Mouse (Mus musculus) testis, adult 2 months (tissue): Measurements from ENCODE around the gene Trpv4. TPM values are rescaled to one million over a fixed set of nuclear protein-coding genes. Genes with fewer than 3 reads are reported as not detected.

Experiments used
- H3K27ac ChIP-seq: fragments of 200-500 bp; 2 replicates; pipeline ENCODE4 v1.5.1; 2012; ENCODE audit warnings: low read depth, low read length; ENCODE audit not compliant: control insufficient read depth, insufficient read depth
- H3K27me3 ChIP-seq: fragments of 200-500 bp; 2 replicates; pipeline ENCODE4 v1.6.1; 2012; ENCODE audit warnings: mild to moderate bottlenecking, low read length, moderate library complexity; ENCODE audit not compliant: control insufficient read depth, insufficient read depth
- H3K36me3 ChIP-seq: fragments of 200-500 bp; 2 replicates; pipeline ENCODE4 v1.6.1; 2012; ENCODE audit warnings: mild to moderate bottlenecking, low read length; ENCODE audit not compliant: control insufficient read depth, insufficient read depth
- H3K4me1 ChIP-seq: fragments of 200-500 bp; 2 replicates; pipeline ENCODE4 v1.6.1; 2012; ENCODE audit warnings: low read length; ENCODE audit not compliant: control insufficient read depth, insufficient read depth
- H3K4me3 ChIP-seq: fragments of 200-500 bp; 2 replicates; pipeline ENCODE4 v1.5.1; 2012; ENCODE audit warnings: low read depth, mild to moderate bottlenecking, low read length, moderate library complexity, mixed read lengths; ENCODE audit not compliant: control insufficient read depth
- CTCF ChIP-seq: fragments of 200-500 bp; IDR thresholded peaks from 2 replicates; pipeline ENCODE4 v1.5.1; 2012; ENCODE audit warnings: low read depth, mild to moderate bottlenecking, inconsistent platforms, low read length, moderate library complexity; ENCODE audit not compliant: control insufficient read depth, insufficient read depth, insufficient replicate concordance
- POLR2A ChIP-seq: fragments of 200-500 bp; IDR thresholded peaks from 2 replicates; pipeline ENCODE4 v1.6.1; 2012; ENCODE audit warnings: low read depth, mild to moderate bottlenecking, inconsistent platforms, low read length, moderate library complexity; ENCODE audit not compliant: control insufficient read depth
- polyA plus RNA-seq: library from polyadenylated mRNA; depleted of rRNA; stranded (reverse); fragments of >200 nt; gene quantifications from 2 replicates; pipeline ENCODE4 v1.2.3, GENCODE M21; 2012

Trpv4 gene
- polyA plus RNA-seq, 1 experiment = 0.93 TPM

- Histone ChIP-seq H3K4me3 (no peak overlapping the region), H3K36me3 (no peaks in the 10 kb centered on the region), H3K27ac (no peak overlapping the region), H3K27me3 (no peaks in the 10 kb centered on the region), H3K4me1 (peaks cover 7% of the 10 kb centered on the region)
- no peak for TF ChIP-seq CTCF
- no peak for TF ChIP-seq POLR2A
These were observed 37.6 kb upstream of the Trpv4 start for GRCm38 (mm10) chr5:114695775-114696174.

DNA sequence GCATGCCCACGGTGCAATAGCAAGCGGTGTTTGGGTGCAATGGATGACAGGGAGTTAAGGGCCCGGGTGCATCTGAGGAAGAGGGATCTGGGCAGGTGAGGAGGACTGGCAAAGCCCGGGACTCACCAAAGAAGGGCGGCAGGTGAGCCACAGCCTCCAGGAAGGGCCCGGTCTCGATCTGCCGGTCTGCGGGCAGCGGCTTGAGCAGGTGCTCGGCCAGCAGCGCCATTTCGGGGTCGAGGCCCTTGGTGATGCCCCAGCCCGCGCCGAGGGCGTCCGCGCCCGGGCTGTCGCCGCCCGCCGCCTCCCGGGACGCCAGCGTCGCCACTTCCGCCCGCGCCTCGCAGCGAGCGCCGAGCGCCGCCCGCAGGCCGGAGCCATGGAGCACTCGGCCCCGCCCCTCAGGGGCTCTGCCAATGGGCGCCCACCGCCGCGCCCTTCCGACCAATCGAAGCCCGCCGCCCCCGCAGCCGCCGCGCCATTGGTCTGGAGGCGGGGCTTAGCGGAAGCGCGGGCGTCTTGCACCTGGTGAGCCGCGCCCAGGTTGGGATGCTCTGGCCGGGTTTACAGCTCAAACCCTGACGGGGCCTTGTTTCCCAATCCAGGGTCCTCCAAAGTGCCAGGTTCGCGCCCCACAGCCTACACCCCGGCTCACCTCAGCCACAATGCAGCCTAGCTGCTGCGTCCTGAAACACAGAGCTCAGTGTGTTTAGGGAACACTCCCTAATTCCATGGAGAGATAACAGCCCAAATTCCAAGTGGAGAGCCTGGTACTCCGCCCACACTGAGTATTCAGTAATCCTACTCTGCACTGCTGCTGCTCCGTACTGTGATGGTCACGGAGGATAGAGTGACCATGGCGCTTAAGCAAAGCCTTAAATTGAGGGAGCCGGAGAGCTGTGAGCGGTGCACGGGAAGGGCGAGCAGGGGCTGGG, 32.7 kb upstream of the Trpv4 start, which contains the start of gene Gltp:
Gene Gltp, minus strand, starts transcription at position 352 of the 935 bp plus-strand sequence.
- Histone ChIP-seq H3K36me3 (no peaks in the 10 kb centered on the region), H3K27me3 (no peaks in the 10 kb centered on the region), H3K27ac (0 out of 2 replicates have a peak within 1 kb of the TSS, but pooled peaks have one; percentile 32), H3K4me1 (peaks cover 13% of the 10 kb centered on the region), H3K4me3 (peak within 1 kb of the TSS; percentile 94)
- TF ChIP-seq CTCF (no peak), POLR2A (peak; percentile 59; the same call in 1 of the 2 replicates)

DNA sequence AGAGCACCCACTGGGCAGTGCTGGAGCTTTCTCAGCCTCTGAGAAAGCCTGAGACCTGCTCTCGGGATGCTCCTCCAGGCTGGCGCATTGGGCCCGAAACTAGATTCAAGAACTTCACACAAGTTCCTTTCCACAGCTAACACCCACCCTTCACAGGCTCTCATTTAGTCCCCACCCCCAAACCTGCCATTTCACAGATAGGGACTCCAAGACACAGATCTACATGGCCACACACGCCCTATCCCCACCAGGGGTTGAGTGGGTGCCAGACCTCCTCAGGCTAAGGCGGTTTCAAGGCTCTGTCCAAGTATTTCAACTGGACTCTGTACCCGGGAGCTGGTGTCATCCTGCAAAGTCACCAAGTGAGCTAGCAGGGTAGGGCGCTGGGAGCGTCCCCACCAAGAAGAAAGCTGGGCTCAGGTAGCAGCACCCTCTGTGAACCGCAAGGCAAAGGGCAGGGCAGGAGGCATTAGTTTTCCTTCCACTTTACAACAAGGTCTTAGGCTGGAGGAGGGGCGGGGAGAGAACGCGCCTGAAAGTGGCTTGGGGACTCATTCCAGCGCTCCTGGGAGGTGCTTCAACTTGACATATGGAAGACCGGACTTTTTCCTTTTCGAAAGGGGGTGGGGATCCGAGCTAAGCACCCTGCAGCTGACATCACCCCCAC, 31.6 kb upstream of the Trpv4 start:
- Histone ChIP-seq H3K4me3 (no peak overlapping the region), H3K27ac (no peak overlapping the region)

DNA sequence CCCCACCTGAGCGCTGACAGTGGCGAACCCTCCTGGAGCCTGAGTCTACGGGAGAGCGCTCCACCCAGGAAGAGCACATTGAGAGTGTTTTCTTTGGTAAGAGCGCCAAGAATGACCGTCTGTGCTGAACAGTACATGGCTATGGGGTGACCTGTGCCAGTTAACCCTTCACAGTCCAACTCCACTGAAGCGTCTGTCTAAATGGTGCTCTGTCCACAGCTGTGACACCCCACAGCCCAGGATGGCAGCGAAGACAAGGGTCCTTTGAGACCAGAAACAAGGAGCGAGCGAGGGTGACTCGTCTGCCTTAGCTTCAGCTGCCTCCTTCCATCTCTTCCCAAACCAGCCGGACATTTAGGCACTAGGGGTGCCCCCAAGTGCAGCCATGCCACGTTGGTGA, 30.5 kb upstream of the Trpv4 start:
- TF ChIP-seq CTCF (no peak), POLR2A (no peak)
- Histone ChIP-seq H3K27ac (no peak overlapping the region), H3K4me1 (peaks cover 13% of the 10 kb centered on the region), H3K4me3 (no peak overlapping the region), H3K36me3 (no peaks in the 10 kb centered on the region), H3K27me3 (no peaks in the 10 kb centered on the region)

More for the DNA sequence above, 31.6 kb upstream of the Trpv4 start:
- H3K27me3 ChIP-seq = no peaks in the 10 kb centered on the region
- H3K36me3 ChIP-seq = no peaks in the 10 kb centered on the region
- TF ChIP-seq CTCF (no peak), POLR2A (no peak)
- H3K4me1 ChIP-seq = peaks cover 13% of the 10 kb centered on the region

GRCm38 (mm10) chr5:114687901-114688300, 29.7 kb upstream of the Trpv4 start:
- Histone ChIP-seq H3K36me3 (no peaks in the 10 kb centered on the region), H3K27me3 (no peaks in the 10 kb centered on the region), H3K27ac (no peak overlapping the region), H3K4me1 (peaks cover 15% of the 10 kb centered on the region), H3K4me3 (no peak overlapping the region)
- TF ChIP-seq POLR2A (no peak), CTCF (no peak)

DNA sequence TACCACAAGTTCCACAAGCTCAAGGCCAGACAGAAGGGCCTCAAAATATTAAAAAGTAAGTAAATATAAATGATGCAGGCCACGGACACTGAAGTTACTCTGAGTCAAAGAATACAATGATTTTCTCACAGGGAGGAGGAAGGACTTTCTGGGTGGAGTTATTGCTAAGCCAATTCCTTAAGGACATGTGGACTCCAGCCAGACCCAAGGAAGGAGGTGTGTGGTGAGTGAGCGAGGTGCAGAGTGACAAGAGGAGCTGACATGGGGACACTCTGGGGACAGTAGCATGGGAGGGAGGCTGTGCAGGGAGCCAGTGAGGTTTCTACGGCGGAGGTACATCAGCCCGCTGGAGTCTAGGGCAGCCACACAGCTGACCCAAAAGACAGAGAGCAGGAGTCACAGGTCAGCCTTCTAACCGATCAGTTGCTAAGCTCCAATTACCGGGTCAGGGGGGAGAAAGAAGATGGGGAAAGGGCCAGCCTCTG, 28.5 kb upstream of the Trpv4 start:
- H3K27ac ChIP-seq = no peak overlapping the region
- peaks cover 19% of the 10 kb centered on the region for H3K4me1 ChIP-seq
- no peaks in the 10 kb centered on the region for H3K27me3 ChIP-seq
- no peak for TF ChIP-seq CTCF
- no peak for TF ChIP-seq POLR2A
- H3K4me3 ChIP-seq = no peak overlapping the region
- no peaks in the 10 kb centered on the region for H3K36me3 ChIP-seq

GRCm38 (mm10) chr5:114685986-114686385, 27.8 kb upstream of the Trpv4 start:
- no peaks in the 10 kb centered on the region for H3K36me3 ChIP-seq
- TF ChIP-seq CTCF (no peak), POLR2A (no peak)
- H3K4me3 ChIP-seq = no peak overlapping the region
- no peak overlapping the region for H3K27ac ChIP-seq
- H3K4me1 ChIP-seq = peaks cover 16% of the 10 kb centered on the region
- no peaks in the 10 kb centered on the region for H3K27me3 ChIP-seq

- Histone ChIP-seq H3K4me3 (no peak overlapping the region), H3K27me3 (no peaks in the 10 kb centered on the region), H3K36me3 (no peaks in the 10 kb centered on the region), H3K4me1 (peaks cover 6% of the 10 kb centered on the region), H3K27ac (no peak overlapping the region)
- TF ChIP-seq POLR2A = no peak
- no peak for TF ChIP-seq CTCF
These were observed 23.5 kb upstream of the Trpv4 start for GRCm38 (mm10) chr5:114681717-114682116.
